ENCODE assay signal across 23 mouse cellular contexts in the genomic region with DNA sequence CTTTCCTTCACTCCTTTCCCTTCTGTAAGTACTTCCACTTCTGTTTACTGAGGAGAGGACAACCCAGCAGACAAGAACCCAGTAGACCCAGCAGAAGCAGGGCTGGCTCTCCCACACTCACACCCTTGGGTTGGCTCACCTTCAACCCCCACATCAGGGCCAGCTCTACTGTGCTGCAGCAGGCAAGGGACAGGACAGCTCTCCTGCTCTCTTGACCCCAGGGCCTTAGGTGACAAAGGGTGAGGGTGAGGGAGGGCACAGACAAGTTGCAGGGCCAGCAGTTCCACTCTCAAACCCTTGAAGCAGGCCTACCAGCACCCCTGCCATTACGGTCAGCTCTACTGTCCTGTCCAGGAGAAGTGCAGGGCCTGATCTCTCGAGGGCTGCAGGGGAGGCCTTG.
DNase-seq lines count a peak whose midpoint lies in the region; ATAC-seq and TF ChIP-seq lines count a peak whose summit lies in the region.
"Had no signal": no experiment of that assay in that cellular context is flagged by ENCODE, and none has a peak within 500 bp of the region (broad histone marks: within the 10 kb centered on the region; RNA-seq: fewer than 3 reads in every experiment).

No protein-coding gene starts in this region.

- peak overlapping the region; percentile 87 for H3K27ac ChIP-seq in heart, embryonic 15.5 days
- H3K27ac ChIP-seq in heart, adult 2 months, result no peak overlapping the region
- H3K27ac ChIP-seq in kidney, embryonic 16.5 days (ENCODE audit: low read length), result no peak overlapping the region
- peak overlapping the region; percentile 100 for H3K27ac ChIP-seq in MEL (ENCODE audit: control insufficient read depth, low read depth, low read length)
- H3K27ac ChIP-seq in cerebellum, adult 2 months (ENCODE audit: insufficient read depth, low read length), result no peak overlapping the region
- H3K27ac ChIP-seq: embryonic facial prominence, embryonic 15.5 days; liver, embryonic 14.5 days; lung, embryonic 15.5 days had no signal

- WGBS in heart, embryonic 15.5 days, result 61% methylated on average over 2 of the region's 2 CpGs
- 77% methylated on average over 2 of the region's 2 CpGs for WGBS in heart, adult 2 months
- WGBS in kidney, embryonic 16.5 days, result 59% methylated on average over 2 of the region's 2 CpGs
- 88% methylated on average over 2 of the region's 2 CpGs for WGBS in cerebellum, adult 2 months

- H3K79me2 ChIP-seq in heart, adult 2 months (replicated peaks; ENCODE audit: control insufficient read depth, insufficient read depth, low read length), result no peaks in the 10 kb centered on the region
- H3K79me2 ChIP-seq in MEL (ENCODE audit: control insufficient read depth, insufficient read depth, low read length, poor library complexity), result no peaks in the 10 kb centered on the region

- no peaks in the 10 kb centered on the region for H3K9me3 ChIP-seq in heart, embryonic 15.5 days (replicated peaks)
- H3K9me3 ChIP-seq in kidney, embryonic 16.5 days (ENCODE audit: low read length), result no peaks in the 10 kb centered on the region
- no peaks in the 10 kb centered on the region for H3K9me3 ChIP-seq in MEL (replicated peaks; ENCODE audit: insufficient read depth, low read length)
- H3K9me3 ChIP-seq: embryonic facial prominence, embryonic 15.5 days; lung, embryonic 15.5 days had no signal

- H3K4me3 ChIP-seq in heart, embryonic 15.5 days, result no peak overlapping the region
- no peak overlapping the region for H3K4me3 ChIP-seq in heart, adult 2 months
- no peak overlapping the region for H3K4me3 ChIP-seq in kidney, embryonic 16.5 days (ENCODE audit: low read length)
- H3K4me3 ChIP-seq in MEL (ENCODE audit: control insufficient read depth in 1 of 2, insufficient read depth in 1 of 2, low read depth in 2 of 2, low read length in 2 of 2), result no peak overlapping the region
- H3K4me3 ChIP-seq in cerebellum, adult 2 months (replicated peaks; ENCODE audit: insufficient read depth, low read depth, low read length), result no peak overlapping the region
- H3K4me3 ChIP-seq: embryonic facial prominence, embryonic 15.5 days; lung, embryonic 15.5 days had no signal

- H3K4me2 ChIP-seq in heart, embryonic 15.5 days, result peak overlapping the region; percentile 26; the same call in 1 of the 2 replicates
- H3K4me2 ChIP-seq in kidney, embryonic 16.5 days (replicated peaks; ENCODE audit: low read depth, low read length), result no peak overlapping the region
- H3K4me2 ChIP-seq: embryonic facial prominence, embryonic 15.5 days; lung, embryonic 15.5 days had no signal

- peak; percentile 87 for DNase-seq in heart, adult 11 months
- no peak for DNase-seq in heart, postnatal 10 days
- no peak for DNase-seq in heart, adult 2 months
- no peak for DNase-seq in kidney, postnatal 4 days
- DNase-seq in MEL (ENCODE audit: low read depth, low spot score), result peak; percentile 49
- DNase-seq in cerebellum, adult 2 months, result no peak
- DNase-seq: adrenal gland, postnatal 14 days; cerebellum, adult 8-10 months; cerebellum, postnatal 36 days; embryo, embryonic 11 days; gastrocnemius, postnatal 25 days; kidney, adult 8-10 months; kidney, postnatal 25 days; layer of hippocampus, postnatal 36 days; lung, postnatal 36 days; thymus, adult 18-20 months; thymus, postnatal 36 days had no signal

- H3K27me3 ChIP-seq in heart, embryonic 15.5 days, result no peaks in the 10 kb centered on the region
- no peaks in the 10 kb centered on the region for H3K27me3 ChIP-seq in heart, adult 2 months (ENCODE audit: control insufficient read depth, insufficient read depth, low read length)
- no peaks in the 10 kb centered on the region for H3K27me3 ChIP-seq in kidney, embryonic 16.5 days (ENCODE audit: insufficient read depth, low read length)
- H3K27me3 ChIP-seq in MEL (ENCODE audit: control insufficient read depth in 1 of 2, insufficient read depth in 2 of 2, low read length in 2 of 2), result no peaks in the 10 kb centered on the region
- no peaks in the 10 kb centered on the region for H3K27me3 ChIP-seq in cerebellum, adult 2 months (ENCODE audit: control insufficient read depth, insufficient read depth, low read length)
- H3K27me3 ChIP-seq: embryonic facial prominence, embryonic 15.5 days; lung, embryonic 15.5 days had no signal

- no peak for TF ChIP-seq RAD21 in MEL (IDR thresholded peaks at IDR 0.05; ENCODE audit: low read depth, low read length)

- peaks cover 27% of the 10 kb centered on the region for H3K4me1 ChIP-seq in heart, embryonic 15.5 days (replicated peaks)
- peaks cover 2% of the 10 kb centered on the region for H3K4me1 ChIP-seq in heart, adult 2 months (ENCODE audit: control insufficient read depth, insufficient read depth, low read length)
- no peaks in the 10 kb centered on the region for H3K4me1 ChIP-seq in kidney, embryonic 16.5 days (ENCODE audit: insufficient read depth, low read length)
- H3K4me1 ChIP-seq in MEL (ENCODE audit: control insufficient read depth in 1 of 2, insufficient read depth in 2 of 2, low read length in 2 of 2), result peaks cover 25 to 38% of the 10 kb centered on the region in 2 experiments
- no peaks in the 10 kb centered on the region for H3K4me1 ChIP-seq in cerebellum, adult 2 months (ENCODE audit: control insufficient read depth, insufficient read depth, low read length)
- H3K4me1 ChIP-seq: lung, embryonic 15.5 days had no signal

- intact Hi-C loops in heart, postnatal 10 days (cut with DNase I), result no loop called here
- intact Hi-C loops in heart, adult 2 months (cut with DNase I), result no loop called here

- no peaks in the 10 kb centered on the region for H3K36me3 ChIP-seq in heart, embryonic 15.5 days
- H3K36me3 ChIP-seq in heart, adult 2 months (ENCODE audit: control insufficient read depth, insufficient read depth, low read length), result peaks cover 3% of the 10 kb centered on the region
- H3K36me3 ChIP-seq in kidney, embryonic 16.5 days (ENCODE audit: insufficient read depth, low read length), result peaks cover 15% of the 10 kb centered on the region
- peaks cover 0 to 43% of the 10 kb centered on the region in 2 experiments; a peak in 3 of 4 replicates for H3K36me3 ChIP-seq in MEL (ENCODE audit: control insufficient read depth in 1 of 2, insufficient read depth in 2 of 2, low read length in 2 of 2)

- no peak for TF ChIP-seq POLR2A in heart, adult 2 months (IDR thresholded peaks at IDR 0.05; ENCODE audit: insufficient read depth, low read depth, low read length)
- TF ChIP-seq POLR2A in MEL (IDR thresholded peaks at IDR 0.05; ENCODE audit: control insufficient read depth in 1 of 2, insufficient read depth in 1 of 2, low read depth in 1 of 2, low read length in 2 of 2, poor library complexity in 1 of 2), result no peak
- TF ChIP-seq POLR2A in cerebellum, adult 2 months (IDR thresholded peaks at IDR 0.05; ENCODE audit: borderline replicate concordance, insufficient read depth, low read length), result no peak

- no peak for TF ChIP-seq CTCF in heart, adult 2 months (IDR thresholded peaks at IDR 0.05)
- no peak for TF ChIP-seq CTCF in MEL (IDR thresholded peaks at IDR 0.05 in 2 of 3, conservative IDR thresholded peaks at IDR 0.05 in 1 of 3; ENCODE audit: control insufficient read depth in 1 of 3, insufficient read depth in 1 of 3, low read depth in 2 of 3, low read length in 3 of 3, poor library complexity in 1 of 3, severe bottlenecking in 1 of 3)
- TF ChIP-seq CTCF in cerebellum, adult 2 months (IDR thresholded peaks at IDR 0.05; ENCODE audit: borderline replicate concordance, insufficient read depth, low read depth, low read length), result no peak

- TF ChIP-seq EP300 in heart, adult 2 months (IDR thresholded peaks at IDR 0.05; ENCODE audit: insufficient read depth, low read depth, low read length), result no peak
- TF ChIP-seq EP300 in MEL (IDR thresholded peaks at IDR 0.05; ENCODE audit: low read depth in 1 of 2, low read length in 2 of 2), result no peak

- ATAC-seq in heart, embryonic 15.5 days (replicated peaks; ENCODE audit: insufficient number of reproducible peaks, insufficient read depth, low FRiP score, low read depth), result 0 out of 2 replicates have a peak, but pooled peaks have one; percentile 15
- ATAC-seq in kidney, embryonic 16.5 days (ENCODE audit: low FRiP score, low TSS enrichment), result 0 out of 2 replicates have a peak, but pooled peaks have one; percentile 19
- ATAC-seq: forebrain, embryonic 16.5 days had no signal

- H3K9ac ChIP-seq in heart, embryonic 15.5 days, result 0 out of 2 replicates have a peak overlapping the region, but pooled peaks have one; percentile 18
- no peak overlapping the region for H3K9ac ChIP-seq in heart, adult 2 months (ENCODE audit: low read depth, low read length)
- no peak overlapping the region for H3K9ac ChIP-seq in kidney, embryonic 16.5 days (replicated peaks; ENCODE audit: low read length)
- peak overlapping the region; percentile 41 for H3K9ac ChIP-seq in MEL (ENCODE audit: control insufficient read depth, low read depth, low read length, poor library complexity, severe bottlenecking)
- H3K9ac ChIP-seq: embryonic facial prominence, embryonic 15.5 days; liver, embryonic 14.5 days; lung, embryonic 15.5 days had no signal

TF ChIP-seq in MEL, 35 proteins besides CTCF, POLR2A, EP300 and RAD21:
- TF ChIP-seq NELFE (IDR thresholded peaks at IDR 0.05; ENCODE audit: low read depth, low read length) (peak; percentile 23; the same call in 1 of the 2 replicates), ETS1 (IDR thresholded peaks at IDR 0.05; ENCODE audit: low read depth, low read length) (no peak)
TF ChIP-seq in MEL: peak in this region for 1.

Comparison
In these comparisons a context has a peak if more than half of its experiments do, and no peak if none do; other contexts are left out.
1. DNase-seq: peak in heart, adult 11 months (single experiment) and MEL (single experiment); none in heart, postnatal 10 days (0 of 2), heart, adult 2 months (0 of 2), kidney, postnatal 4 days (0 of 2) and cerebellum, adult 2 months (0 of 2).
2. H3K27ac ChIP-seq: peak in heart, embryonic 15.5 days (single experiment) and MEL (single experiment); none in heart, adult 2 months (single experiment), kidney, embryonic 16.5 days (single experiment) and cerebellum, adult 2 months (single experiment).
3. H3K9ac ChIP-seq: peak in heart, embryonic 15.5 days (single experiment) and MEL (single experiment); none in heart, adult 2 months (single experiment) and kidney, embryonic 16.5 days (single experiment).